ENCODE assay signal across 7 mouse cellular contexts in genomic region chr6:58546816-58547215, GRCm38 (mm10). TPM values are rescaled to one million over a fixed set of nuclear protein-coding genes. Genes with fewer than 3 reads are reported as not detected.
DNase-seq lines count a peak whose midpoint lies in the region; ATAC-seq lines count a peak whose summit lies in the region.

No protein-coding gene starts in this region.

- no peak overlapping the region for H3K27ac ChIP-seq in midbrain, embryonic 10.5 days (replicated peaks)
- H3K27ac ChIP-seq in midbrain, embryonic 13.5 days: no peak overlapping the region

- no peak overlapping the region for H3K4me2 ChIP-seq in midbrain, embryonic 13.5 days (replicated peaks)

- H3K9ac ChIP-seq in midbrain, embryonic 13.5 days (replicated peaks): no peak overlapping the region

- intact Hi-C loops in heart, postnatal 14 days (cut with DNase I): loop anchor here (2.0 to 5.0 kb wide), 3 partner anchors 55 to 635 kb away; no protein-coding TSS in a partner anchor
- intact Hi-C loops in left cerebral cortex, postnatal 36 days (cut with DNase I): no loop called here

- peak; percentile 39 for DNase-seq in midbrain, embryonic 10.5 days (ENCODE audit: low spot score)
- peak; percentile 63 for DNase-seq in R1 (ENCODE audit: low read depth, low spot score)
- peak; percentile 48 for DNase-seq in cerebellum, adult 9-10 months
- peak; percentile 71 to 75 for DNase-seq in heart, postnatal 14 days
- peak; percentile 26 to 46 for DNase-seq in left cerebral cortex, postnatal 36 days (ENCODE audit: low spot score in 2 of 2)
- DNase-seq in retina, postnatal 7 days (ENCODE audit: low read depth, low spot score): peak; percentile 9

- no peaks in the 10 kb centered on the region for H3K36me3 ChIP-seq in midbrain, embryonic 10.5 days
- H3K36me3 ChIP-seq in midbrain, embryonic 13.5 days: no peaks in the 10 kb centered on the region

- no peak overlapping the region for H3K4me3 ChIP-seq in midbrain, embryonic 10.5 days
- no peak overlapping the region for H3K4me3 ChIP-seq in midbrain, embryonic 13.5 days (replicated peaks)

- WGBS in midbrain, embryonic 10.5 days: 10% methylated on average over 4 of the region's 4 CpGs
- 11% methylated on average over 4 of the region's 4 CpGs for WGBS in midbrain, embryonic 13.5 days

- no peaks in the 10 kb centered on the region for H3K9me3 ChIP-seq in midbrain, embryonic 10.5 days (replicated peaks)
- no peaks in the 10 kb centered on the region for H3K9me3 ChIP-seq in midbrain, embryonic 13.5 days

- H3K27me3 ChIP-seq in midbrain, embryonic 10.5 days (ENCODE audit: low read depth, poor library complexity, severe bottlenecking): no peaks in the 10 kb centered on the region
- H3K27me3 ChIP-seq in midbrain, embryonic 13.5 days: no peaks in the 10 kb centered on the region

- no peak for ATAC-seq in midbrain, embryonic 13.5 days

- no peaks in the 10 kb centered on the region for H3K4me1 ChIP-seq in midbrain, embryonic 10.5 days
- no peaks in the 10 kb centered on the region for H3K4me1 ChIP-seq in midbrain, embryonic 13.5 days (replicated peaks)

RNA-seq across cellular contexts. Expression of gene Abcg2, which starts 37.5 kb away (rescaled TPM):
- 52.1 and 54.0 TPM in 2 replicates for polyA plus RNA-seq in midbrain, embryonic 10.5 days (2016; fragmentation: Nextera tagmentation; extraction: Ambion mirVana)
- 33.0 and 39.1 TPM in 2 replicates for polyA plus RNA-seq in midbrain, embryonic 13.5 days (2015; fragmentation: Nextera tagmentation; extraction: Ambion mirVana)
- total RNA-seq in heart, postnatal 14 days (2021): 10 to 100 TPM; 33.9 to 34.1 TPM
- total RNA-seq in left cerebral cortex, postnatal 36 days (2021): 10 to 100 TPM; 18.4 to 22.9 TPM

Comparison
In these comparisons a context has a peak if more than half of its experiments do, and no peak if none do; other contexts are left out.
1. DNase-seq: peak in every context shown above with its lines; median percentile 73 in heart, postnatal 14 days; 63 in R1; 48 in cerebellum, adult 9-10 months; 39 in midbrain, embryonic 10.5 days; 36 in left cerebral cortex, postnatal 36 days; 9 in retina, postnatal 7 days.